Mouse (Mus musculus) thymus, postnatal 4 days (tissue): ENCODE data around the gene Ghdc.

Experiments used
- DNase-seq: peaks from one replicate; pipeline ENCODE4 v3.0.0; 2021

Gene Ghdc

GRCm38 (mm10) chr11:100781763-100782475, 11.2 kb upstream of the Ghdc start:
- DNase-seq, result no peak

DNA sequence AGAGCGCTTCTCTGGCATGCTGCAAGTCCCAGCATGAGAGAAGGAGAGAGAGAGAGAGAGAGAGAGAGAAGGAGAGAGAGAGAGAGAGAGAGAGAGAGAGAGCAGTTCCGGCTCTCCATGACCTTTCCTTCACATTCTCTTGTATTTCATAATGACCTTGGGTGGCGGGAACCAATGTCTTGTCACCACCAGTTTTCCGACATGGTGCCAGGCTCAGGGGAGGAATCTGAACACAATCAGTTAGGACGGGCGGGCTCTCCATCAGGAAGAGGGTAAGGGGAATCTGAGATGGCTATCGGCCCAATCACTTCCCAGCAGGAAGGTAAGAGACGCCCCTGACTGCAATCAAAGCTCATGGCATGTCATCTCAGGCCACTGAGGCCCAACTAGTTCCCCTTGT, 9.5 kb upstream of the Ghdc start:
- DNase-seq, result no peak

DNA sequence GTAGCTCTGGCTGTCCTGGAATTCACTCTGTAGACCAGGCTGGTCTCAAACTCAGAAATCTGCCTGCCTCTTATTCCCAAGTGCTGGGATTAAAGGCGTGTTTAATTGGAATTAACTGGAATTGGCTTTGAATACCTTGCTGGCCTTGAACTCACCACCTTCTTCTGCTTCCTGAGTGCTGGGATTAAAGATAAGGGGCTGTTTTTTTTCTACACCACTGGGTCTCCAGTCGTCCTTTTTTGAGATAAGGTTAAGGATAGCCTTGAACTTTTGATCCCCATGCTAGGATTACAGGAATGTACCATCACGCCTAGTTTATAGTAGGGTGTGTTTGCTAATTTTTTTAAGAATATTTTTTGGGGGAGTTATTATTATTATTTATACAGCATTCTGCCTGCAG, 7.3 kb upstream of the Ghdc start:
- no peak for DNase-seq

- DNase-seq, result no peak
Observed at GRCm38 (mm10) chr11:100775921-100776320, 5.2 kb upstream of the Ghdc start.

GRCm38 (mm10) chr11:100774261-100774660, 3.5 kb upstream of the Ghdc start:
- no peak for DNase-seq

DNA sequence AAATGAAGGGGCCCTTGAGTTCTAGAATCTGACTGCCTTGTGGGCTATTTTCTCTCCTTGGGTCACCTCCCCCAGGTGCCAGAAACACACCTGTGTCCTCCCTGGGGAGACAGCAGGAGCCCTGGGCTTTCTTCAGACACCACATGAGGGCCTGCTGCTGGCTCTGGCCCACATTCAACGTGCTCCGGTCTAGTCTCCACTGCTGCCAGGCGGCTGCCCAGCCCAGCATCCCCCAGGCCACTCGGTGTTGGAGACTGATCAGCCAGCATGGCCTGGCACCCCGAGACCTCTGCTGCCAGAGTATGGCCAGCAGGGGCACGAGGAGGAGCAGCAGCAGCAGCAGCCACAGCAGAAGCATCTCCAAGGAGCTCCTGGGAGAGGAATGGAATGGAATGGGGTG, 777 bp downstream of the Ghdc start:
- no peak for DNase-seq

GRCm38 (mm10) chr11:100767871-100768270, 2.9 kb downstream of the Ghdc start:
- no peak for DNase-seq

- no peak for DNase-seq
Observed at GRCm38 (mm10) chr11:100766726-100767125, 4.0 kb downstream of the Ghdc start.

- no peak for DNase-seq
Observed at GRCm38 (mm10) chr11:100762831-100763230, 7.9 kb downstream of the Ghdc start, which contains the start of gene Hcrt. TSS of gene Hcrt (minus strand) at chr11:100762931.

DNA sequence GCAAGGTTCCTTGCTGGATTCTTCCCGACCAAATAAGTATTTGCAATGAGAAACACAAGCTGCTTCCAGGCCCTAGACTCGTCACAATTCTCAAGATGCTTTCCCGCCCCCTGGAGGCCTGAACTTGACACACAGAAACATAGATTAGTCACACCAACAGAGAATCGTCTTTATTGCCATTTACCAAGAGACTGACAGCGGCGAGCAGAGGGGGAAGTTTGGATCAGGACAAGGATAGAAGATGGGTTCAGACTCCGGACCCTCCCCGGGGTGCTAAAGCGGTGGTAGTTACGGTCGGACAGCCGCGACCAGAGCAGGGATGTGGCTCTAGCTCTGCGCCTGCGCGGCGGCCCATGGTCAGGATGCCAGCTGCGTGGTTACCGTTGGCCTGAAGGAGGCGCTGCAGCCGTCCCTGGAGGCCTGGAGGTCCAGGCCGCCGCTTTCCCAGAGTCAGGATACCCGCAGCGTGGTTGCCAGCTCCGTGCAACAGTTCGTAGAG, 9.2 kb downstream of the Ghdc start:
- DNase-seq, result peak; percentile 90

DNA sequence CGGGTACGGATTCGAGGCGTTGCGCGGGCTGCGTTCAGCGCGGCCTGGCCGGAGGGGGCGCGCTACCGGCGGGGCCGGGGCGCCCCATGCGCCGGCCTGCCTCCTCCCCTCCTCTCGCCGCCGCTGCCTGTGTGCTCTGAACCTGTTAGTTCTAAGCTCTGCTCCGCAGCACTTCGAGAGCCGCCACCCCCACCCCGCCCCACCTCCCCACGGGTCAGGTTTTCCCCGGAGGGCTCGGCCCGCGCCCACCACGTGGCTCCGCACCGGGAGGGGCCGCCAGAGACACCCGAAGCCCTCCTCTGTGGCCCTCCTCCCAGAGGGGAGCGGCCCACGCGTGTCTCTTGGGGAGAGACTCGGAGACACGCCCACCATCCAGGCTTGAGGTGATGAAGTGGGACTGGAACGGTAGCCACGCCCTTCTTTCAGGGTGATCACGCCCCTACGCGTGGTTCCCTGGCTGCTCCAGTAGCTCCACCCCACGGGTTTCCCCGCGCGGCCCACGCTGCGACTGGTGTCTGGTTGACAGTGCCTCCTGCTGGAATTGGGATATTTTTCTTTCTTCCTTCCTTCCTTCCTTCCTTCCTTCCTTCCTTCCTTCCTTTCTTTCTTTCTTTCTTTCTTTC, 11.0 kb downstream of the Ghdc start, which contains the start of gene Kcnh4:
TSS of gene Kcnh4 (minus strand) at position 332 of the 623 bp plus-strand sequence.
- peak; percentile 84 for DNase-seq

DNA sequence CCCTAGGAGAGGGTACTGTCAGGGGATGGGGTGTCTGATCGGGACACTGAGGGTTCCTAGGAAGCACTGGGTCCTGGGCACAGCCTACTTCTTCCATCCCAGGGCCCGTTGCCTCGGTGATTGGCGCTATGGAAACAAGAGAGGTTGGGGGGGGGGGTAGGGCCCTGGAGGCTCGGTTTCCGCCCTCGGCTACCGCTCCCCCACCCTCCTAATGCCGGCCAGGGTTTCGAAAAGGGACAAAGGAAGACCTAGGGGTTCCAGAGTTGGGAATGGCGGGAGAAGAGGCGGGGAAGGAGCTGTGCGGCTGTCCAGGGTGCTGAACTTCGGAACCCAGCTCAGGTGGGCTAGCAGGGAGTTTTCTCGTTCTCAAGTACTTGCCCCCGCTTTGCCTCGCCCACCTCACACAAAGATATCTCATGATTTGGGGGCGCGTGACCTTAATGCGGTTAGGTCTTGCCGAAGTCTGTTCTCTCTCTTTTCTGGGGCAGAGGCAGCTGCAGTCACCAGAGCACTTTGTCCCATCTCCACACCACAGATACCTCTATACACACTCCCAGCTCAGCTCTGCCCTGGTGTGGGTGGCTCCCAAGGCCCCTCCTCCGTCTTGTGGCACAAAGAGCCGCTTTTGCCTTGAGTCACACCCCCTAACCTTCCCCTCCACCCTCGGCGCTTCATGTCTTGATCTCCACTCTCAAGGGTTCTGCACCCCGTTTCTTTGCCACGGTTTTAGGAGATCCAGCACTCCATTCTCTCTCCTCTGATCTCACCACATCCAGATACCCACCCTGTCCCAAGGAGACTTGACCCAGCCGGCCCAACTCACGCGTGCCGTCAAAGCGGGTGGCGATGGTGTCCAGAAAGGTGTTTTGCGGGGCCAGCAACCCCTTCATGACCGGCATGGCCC, 11.8 kb downstream of the Ghdc start:
- peak; percentile 77 for DNase-seq

DNA sequence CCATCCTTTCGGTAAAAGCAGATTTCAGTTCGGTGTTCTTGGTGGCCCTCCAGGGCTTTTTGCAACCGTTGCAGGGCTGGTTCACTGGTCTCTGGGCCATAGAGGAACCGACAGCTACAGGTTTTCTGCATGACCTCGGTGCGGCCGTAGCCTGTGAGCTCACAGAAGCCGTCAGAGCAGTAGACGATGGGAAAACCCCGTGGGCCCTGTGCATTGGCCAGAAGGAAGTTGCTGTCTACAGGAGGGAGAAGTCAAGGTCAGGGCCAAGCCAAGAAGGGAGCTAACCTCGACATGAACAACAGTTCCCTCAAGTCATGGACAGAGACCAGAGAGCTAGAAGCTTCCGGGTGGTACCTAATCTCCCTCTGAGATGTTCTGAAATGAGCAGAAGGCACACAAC, 13.2 kb downstream of the Ghdc start:
- no peak for DNase-seq

GRCm38 (mm10) chr11:100756476-100756875, 14.3 kb downstream of the Ghdc start:
- no peak for DNase-seq

DNA sequence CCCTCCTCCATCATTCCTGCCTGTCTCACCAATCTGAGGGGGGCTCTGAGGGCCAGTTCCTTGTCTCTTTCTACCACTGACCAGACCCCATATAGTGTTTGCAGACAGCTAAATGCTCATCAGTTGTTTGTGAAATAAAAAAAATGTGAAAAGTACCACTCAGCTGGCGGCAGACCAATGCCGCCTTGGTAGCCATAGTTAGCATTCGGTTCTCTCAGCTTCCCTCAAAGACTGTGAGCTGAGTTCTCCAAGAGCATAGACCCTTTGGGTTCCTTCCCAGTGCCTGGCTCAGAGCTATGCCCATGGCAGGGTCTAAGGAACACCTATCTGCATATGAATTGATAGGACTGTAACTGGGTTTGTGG, 16.1 kb downstream of the Ghdc start:
- DNase-seq, result no peak

GRCm38 (mm10) chr11:100754021-100754692, 16.6 kb downstream of the Ghdc start:
- no peak for DNase-seq

DNA sequence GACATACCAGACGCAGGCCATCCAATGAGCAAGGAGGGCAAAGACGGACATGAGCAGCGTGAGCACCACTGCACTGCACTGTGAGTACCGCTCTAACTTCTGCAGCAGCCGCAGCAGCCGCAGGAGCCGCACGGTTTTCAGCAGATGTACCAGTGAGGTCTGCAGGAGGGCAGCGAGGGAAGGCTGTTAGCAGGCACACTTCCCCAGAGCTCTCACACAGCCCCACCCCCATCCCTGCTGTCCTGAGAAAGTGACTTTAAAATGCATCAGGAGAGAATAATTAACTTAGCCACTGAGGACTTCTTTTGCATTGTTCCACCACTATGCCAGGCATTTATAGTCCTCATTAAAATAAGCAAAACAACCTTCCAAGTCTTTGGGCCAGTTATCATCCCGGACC, 18.5 kb downstream of the Ghdc start:
- no peak for DNase-seq

GRCm38 (mm10) chr11:100750127-100750526, 20.6 kb downstream of the Ghdc start:
- DNase-seq, result no peak

DNA sequence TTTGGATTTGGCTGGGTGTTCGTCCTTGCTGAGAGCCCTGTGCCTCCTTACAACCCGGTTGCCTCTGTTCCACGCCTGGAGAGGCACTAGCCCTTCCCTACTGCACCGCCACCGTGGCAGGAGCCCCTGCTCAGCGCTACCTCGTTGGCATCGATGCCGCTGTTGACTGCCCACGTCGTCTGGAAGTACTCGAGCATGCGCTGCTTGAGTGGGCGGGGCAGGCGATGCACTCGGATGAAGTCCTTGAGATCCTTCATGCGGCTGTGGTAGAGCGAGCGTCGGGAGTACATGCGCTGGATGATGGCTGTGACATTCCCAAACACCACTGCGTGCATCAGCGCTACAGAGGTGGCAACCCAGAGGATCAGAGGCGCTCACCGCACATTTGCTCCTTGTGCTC, 21.3 kb downstream of the Ghdc start:
- no peak for DNase-seq

DNA sequence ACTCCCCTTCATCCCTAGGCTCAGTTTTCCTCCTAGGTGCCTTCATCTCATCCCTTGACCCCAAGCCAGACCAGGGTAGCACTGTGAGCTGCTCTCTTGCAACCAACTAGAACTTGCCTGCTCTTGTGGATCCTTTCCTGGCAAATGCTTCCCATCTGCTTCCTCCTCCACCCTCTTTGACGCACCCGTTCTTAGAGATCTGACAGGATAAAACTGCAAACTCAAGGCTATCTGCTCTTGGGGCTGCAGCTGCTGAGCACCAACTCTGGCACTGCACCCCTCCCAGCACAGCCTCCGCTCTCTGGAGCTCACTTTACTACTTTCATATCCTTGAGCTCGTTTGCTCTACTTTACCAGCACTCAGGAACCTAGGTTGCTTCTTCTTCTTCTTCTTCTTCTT, 22.1 kb downstream of the Ghdc start:
- no peak for DNase-seq

DNA sequence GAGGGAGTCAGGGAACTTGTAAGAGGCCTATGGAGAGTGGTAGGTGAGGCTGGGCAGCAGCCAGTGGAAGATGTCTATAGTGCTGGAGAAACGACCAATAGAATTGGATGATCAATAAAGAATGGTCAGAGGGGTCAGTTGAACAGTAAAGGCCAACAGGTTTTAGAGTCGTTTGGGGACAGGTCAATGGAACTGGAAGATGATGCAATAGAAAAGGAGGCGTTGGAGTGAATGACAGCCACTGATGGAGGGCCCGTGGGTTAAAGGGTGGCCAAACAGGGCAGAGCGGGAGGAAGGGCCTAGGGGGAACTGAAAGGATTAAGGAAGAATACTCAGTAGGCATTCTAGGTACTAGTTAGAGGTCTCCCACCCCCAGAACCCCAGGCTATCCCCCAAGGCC, 23.6 kb downstream of the Ghdc start:
- DNase-seq, result no peak

DNA sequence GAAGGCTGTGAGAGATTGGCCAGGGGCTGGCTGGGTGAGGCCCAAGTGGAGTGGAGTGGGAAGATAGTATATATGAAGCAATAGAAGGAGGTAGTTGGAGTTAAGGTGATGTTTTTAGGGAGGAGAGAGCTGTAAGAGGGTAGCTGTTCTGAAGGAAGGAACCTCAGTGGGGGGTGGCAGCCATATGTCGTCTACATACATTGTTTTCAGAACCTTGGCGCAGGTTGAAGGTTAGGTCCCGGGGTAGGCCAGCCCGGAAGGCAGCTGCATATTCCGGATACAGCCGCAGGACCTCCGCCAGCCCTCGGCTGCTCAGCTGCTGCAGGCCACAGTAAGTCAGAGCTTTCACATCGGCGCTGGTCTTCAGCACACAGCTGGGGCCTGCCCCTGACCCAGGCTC, 24.2 kb downstream of the Ghdc start:
- no peak for DNase-seq

- peak; percentile 74 for DNase-seq
Observed at GRCm38 (mm10) chr11:100745085-100745484, 25.7 kb downstream of the Ghdc start.
